Mouse (Mus musculus) layer of hippocampus, adult 9-11 months (tissue): ENCODE data around the gene Xpnpep3.
A peak's percentile ranks its signal among the peaks of the same experiment; 100 is the strongest.

Source experiments
- DNase-seq: peaks from one replicate; pipeline ENCODE4 v3.0.0; 2022

Gene Xpnpep3

GRCm38 (mm10) chr15:81399638-81400315, at the start of gene Xpnpep3, which contains the start of gene St13:
Gene Xpnpep3, plus strand, starts transcription at chr15:81400138.
Gene St13, minus strand, starts transcription at chr15:81400077.
- peak; percentile 96 for DNase-seq

GRCm38 (mm10) chr15:81350401-81350800, 49.5 kb upstream of the Xpnpep3 start:
- no peak for DNase-seq

GRCm38 (mm10) chr15:81352638-81353037, 47.3 kb upstream of the Xpnpep3 start:
- no peak for DNase-seq

- no peak for DNase-seq
Measured at GRCm38 (mm10) chr15:81355146-81355761, 44.7 kb upstream of the Xpnpep3 start.

GRCm38 (mm10) chr15:81356946-81357345, 43.0 kb upstream of the Xpnpep3 start:
- DNase-seq = no peak

GRCm38 (mm10) chr15:81358943-81359342, 41.0 kb upstream of the Xpnpep3 start:
- no peak for DNase-seq

- DNase-seq = no peak
Measured at GRCm38 (mm10) chr15:81359421-81359820, 40.5 kb upstream of the Xpnpep3 start.

GRCm38 (mm10) chr15:81360345-81361021, 39.5 kb upstream of the Xpnpep3 start, which contains the start of gene Slc25a17:
Gene Slc25a17, minus strand, starts transcription at chr15:81360812.
- peak; percentile 95 for DNase-seq

- no peak for DNase-seq
Measured at GRCm38 (mm10) chr15:81361022-81361404, 38.9 kb upstream of the Xpnpep3 start.

- no peak for DNase-seq
Measured at GRCm38 (mm10) chr15:81361417-81362015, 38.4 kb upstream of the Xpnpep3 start.

GRCm38 (mm10) chr15:81362501-81362900, 37.4 kb upstream of the Xpnpep3 start:
- no peak for DNase-seq

- no peak for DNase-seq
Measured at GRCm38 (mm10) chr15:81364271-81364670, 35.7 kb upstream of the Xpnpep3 start.

GRCm38 (mm10) chr15:81365246-81365645, 34.7 kb upstream of the Xpnpep3 start:
- no peak for DNase-seq

GRCm38 (mm10) chr15:81366241-81366640, 33.7 kb upstream of the Xpnpep3 start:
- no peak for DNase-seq

- no peak for DNase-seq
Measured at GRCm38 (mm10) chr15:81368601-81369000, 31.3 kb upstream of the Xpnpep3 start.

- DNase-seq = no peak
Measured at GRCm38 (mm10) chr15:81370356-81370755, 29.6 kb upstream of the Xpnpep3 start.

- no peak for DNase-seq
Measured at GRCm38 (mm10) chr15:81374621-81375020, 25.3 kb upstream of the Xpnpep3 start.

- DNase-seq = no peak
Measured at GRCm38 (mm10) chr15:81378845-81379244, 21.1 kb upstream of the Xpnpep3 start.

- DNase-seq = no peak
Measured at GRCm38 (mm10) chr15:81386327-81386726, 13.6 kb upstream of the Xpnpep3 start.

- DNase-seq = peak; percentile 70
Measured at GRCm38 (mm10) chr15:81392997-81393396, 6.9 kb upstream of the Xpnpep3 start.

GRCm38 (mm10) chr15:81394211-81394915, 5.6 kb upstream of the Xpnpep3 start:
- no peak for DNase-seq

GRCm38 (mm10) chr15:81398189-81398588, 1.7 kb upstream of the Xpnpep3 start:
- DNase-seq = no peak

GRCm38 (mm10) chr15:81399297-81399637, 671 bp upstream of the Xpnpep3 start:
- no peak for DNase-seq
